Mouse (Mus musculus) hindbrain, embryonic 14.5 days (tissue): Measurements from ENCODE around the gene Cldn16. TPM values are rescaled to one million over a fixed set of nuclear protein-coding genes. Genes with fewer than 3 reads are reported as not detected.

Source experiments
- ATAC-seq: fragments of 200-750 bp; cut with Nextera tagmentation; 2 replicates; pipeline ENCODE4 v1.8.0; 2017; ENCODE audit warnings: moderate number of reproducible peaks, mild to moderate bottlenecking, moderate TSS enrichment, moderate library complexity; ENCODE audit not compliant: low FRiP score
- DNase-seq: peaks from one replicate; pipeline ENCODE4 v3.0.0-alpha.2; 2015; ENCODE audit warnings: low spot score
- H3K27ac ChIP-seq: fragments of 300-500 bp; sonication (generic); 2 replicates; pipeline ENCODE4 v1.5.1; 2014; ENCODE audit warnings: mild to moderate bottlenecking, moderate library complexity
- H3K27me3 ChIP-seq: fragments of 300-500 bp; sonication (generic); 2 replicates; pipeline ENCODE4 v1.6.1; 2014; ENCODE audit warnings: mild to moderate bottlenecking, low read length, mixed read lengths; ENCODE audit not compliant: control insufficient read depth, insufficient read depth
- H3K36me3 ChIP-seq: fragments of 300-500 bp; sonication (generic); replicated peaks from 2 replicates; pipeline ENCODE4 v1.6.1; 2014; ENCODE audit not compliant: control insufficient read depth, insufficient read depth
- H3K4me1 ChIP-seq: fragments of 300-500 bp; sonication (generic); replicated peaks from 2 replicates; pipeline ENCODE4 v1.6.1; 2014; ENCODE audit warnings: antibody characterized with exemption, low read length, mixed read lengths; ENCODE audit not compliant: control insufficient read depth, insufficient read depth
- H3K4me2 ChIP-seq: fragments of 300-500 bp; sonication (generic); replicated peaks from 2 replicates; pipeline ENCODE4 v1.6.1; 2014; ENCODE audit warnings: mild to moderate bottlenecking, moderate library complexity
- H3K4me3 ChIP-seq: fragments of 300-500 bp; sonication (generic); replicated peaks from 2 replicates; pipeline ENCODE4 v1.5.1; 2014; ENCODE audit warnings: mild to moderate bottlenecking, low read length
- H3K9ac ChIP-seq: fragments of 300-500 bp; sonication (generic); 2 replicates; pipeline ENCODE4 v1.6.1; 2014
- H3K9me3 ChIP-seq: fragments of 300-500 bp; sonication (generic); 2 replicates; pipeline ENCODE4 v1.6.1; 2016; ENCODE audit warnings: low read length; ENCODE audit not compliant: control insufficient read depth
- WGBS: fragments of 180-500 bp; shearing (Covaris S2); extraction: QIAGEN DNeasy Blood & Tissue Kit; methylation state at CpG from one replicate; pipeline ENCODE4 v1.1.7; 2014; 5-methylcytosine and 5-hydroxymethylcytosine counted together
- polyA plus RNA-seq: library from polyadenylated mRNA; unstranded; fragments of >200 nt; fragmentation: Nextera tagmentation; extraction: Ambion mirVana; gene quantifications from 2 replicates; pipeline ENCODE4 v1.2.1, GENCODE M21; 2014

Gene Cldn16
- polyA plus RNA-seq, 1 experiment from 2014 or later, result not detected

DNA sequence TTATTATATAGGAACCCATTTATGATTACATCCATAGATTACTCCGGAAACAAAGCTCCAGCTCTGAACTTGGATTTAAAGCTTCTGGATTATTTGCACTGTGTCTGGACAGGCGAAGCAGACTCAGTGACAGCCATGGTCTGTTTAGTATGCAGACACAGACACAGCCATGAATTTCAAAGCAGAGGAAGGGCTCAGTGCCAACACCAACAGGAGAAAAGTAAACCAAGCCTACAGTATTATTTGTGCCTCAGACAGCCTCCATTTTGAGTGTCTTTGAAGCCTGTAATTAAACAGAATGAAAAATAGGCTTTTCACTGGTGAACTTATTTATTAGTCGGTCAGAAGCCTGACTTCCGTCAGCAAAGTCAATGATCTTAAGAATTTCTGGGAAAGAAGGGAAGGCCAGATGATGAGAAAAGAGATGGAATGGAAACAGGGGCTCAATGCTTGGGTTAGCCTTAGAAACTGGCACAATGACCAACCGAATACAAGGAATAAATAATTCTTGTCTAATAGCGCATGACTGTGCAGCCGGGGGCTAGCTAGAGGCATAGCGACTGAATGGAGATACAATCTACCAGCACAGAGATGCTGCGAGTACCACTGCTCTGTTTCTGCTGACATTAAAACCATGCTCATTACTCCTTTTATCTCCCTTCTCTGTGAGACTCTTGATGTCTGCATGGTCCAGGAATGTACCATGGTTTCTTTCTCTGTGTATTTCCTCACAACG lies 65.2 kb downstream of the Cldn16 start:
- 44% methylated on average over 10 of the region's 10 CpGs for WGBS
- peak overlapping the region; percentile 67 for H3K27ac ChIP-seq

DNA sequence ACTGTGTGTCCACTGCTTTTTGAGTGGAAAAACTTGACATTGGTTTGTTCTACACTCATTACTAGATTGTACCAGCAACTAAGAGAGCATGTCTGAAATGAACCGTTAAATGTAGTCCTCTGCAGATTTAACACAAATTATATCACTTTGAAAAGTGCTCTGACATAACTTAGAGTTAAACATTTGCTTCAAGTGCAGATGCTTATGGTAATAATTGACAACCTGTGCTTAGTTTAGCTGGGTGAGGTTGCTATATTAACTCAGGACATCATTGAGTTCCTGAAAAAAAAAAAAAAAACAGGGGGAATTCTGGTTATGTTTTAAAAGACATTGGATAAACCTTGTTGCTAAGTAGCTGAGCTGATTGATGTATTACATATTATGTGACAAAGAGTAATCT lies 67.5 kb downstream of the Cldn16 start:
- Histone ChIP-seq H3K9ac (no peak overlapping the region), H3K36me3 (no peaks in the 10 kb centered on the region), H3K4me1 (peaks cover 7% of the 10 kb centered on the region), H3K27ac (no peak overlapping the region), H3K27me3 (no peaks in the 10 kb centered on the region), H3K9me3 (no peaks in the 10 kb centered on the region), H3K4me3 (no peak overlapping the region), H3K4me2 (no peak overlapping the region)
- 87% methylated on average over 1 of the region's 1 CpGs for WGBS
- DNase-seq, result no peak
- ATAC-seq, result no peak

More for the DNA sequence above, 65.2 kb downstream of the Cldn16 start:
- no peaks in the 10 kb centered on the region for H3K27me3 ChIP-seq
- ATAC-seq (peak; percentile 90), DNase-seq (peak; percentile 69)
- no peaks in the 10 kb centered on the region for H3K36me3 ChIP-seq
- peaks cover 7% of the 10 kb centered on the region for H3K4me1 ChIP-seq
- H3K4me3 ChIP-seq, result no peak overlapping the region
- no peaks in the 10 kb centered on the region for H3K9me3 ChIP-seq
- H3K9ac ChIP-seq, result no peak overlapping the region
- no peak overlapping the region for H3K4me2 ChIP-seq

- no peaks in the 10 kb centered on the region for H3K36me3 ChIP-seq
- no peak overlapping the region for H3K4me2 ChIP-seq
- peaks cover 7% of the 10 kb centered on the region for H3K4me1 ChIP-seq
- H3K27me3 ChIP-seq, result no peaks in the 10 kb centered on the region
- WGBS, result 84% methylated on average over 1 of the region's 1 CpGs
- H3K9me3 ChIP-seq, result no peaks in the 10 kb centered on the region
- H3K27ac ChIP-seq, result no peak overlapping the region
- no peak overlapping the region for H3K4me3 ChIP-seq
- H3K9ac ChIP-seq, result no peak overlapping the region
- DNase-seq (no peak), ATAC-seq (no peak)
Measured at GRCm38 (mm10) chr16:26532287-26532686, 69.4 kb downstream of the Cldn16 start.

Other genes starting within 250 kb of the Cldn16 start
- gene Cldn1, start 91.3 kb upstream of the Cldn16 start, polyA plus RNA-seq, result 12.2 and 12.9 TPM in 2 replicates
- gene Tmem207, start 63.6 kb downstream of the Cldn16 start, polyA plus RNA-seq, result 0.08 TPM in 1 of 2 replicates, not detected in the other
- 14.5 and 14.9 TPM in 2 replicates for gene Il1rap, start 118.6 kb downstream of the Cldn16 start, polyA plus RNA-seq